ENCODE assay signal across 8 mouse cellular contexts in the genomic region with DNA sequence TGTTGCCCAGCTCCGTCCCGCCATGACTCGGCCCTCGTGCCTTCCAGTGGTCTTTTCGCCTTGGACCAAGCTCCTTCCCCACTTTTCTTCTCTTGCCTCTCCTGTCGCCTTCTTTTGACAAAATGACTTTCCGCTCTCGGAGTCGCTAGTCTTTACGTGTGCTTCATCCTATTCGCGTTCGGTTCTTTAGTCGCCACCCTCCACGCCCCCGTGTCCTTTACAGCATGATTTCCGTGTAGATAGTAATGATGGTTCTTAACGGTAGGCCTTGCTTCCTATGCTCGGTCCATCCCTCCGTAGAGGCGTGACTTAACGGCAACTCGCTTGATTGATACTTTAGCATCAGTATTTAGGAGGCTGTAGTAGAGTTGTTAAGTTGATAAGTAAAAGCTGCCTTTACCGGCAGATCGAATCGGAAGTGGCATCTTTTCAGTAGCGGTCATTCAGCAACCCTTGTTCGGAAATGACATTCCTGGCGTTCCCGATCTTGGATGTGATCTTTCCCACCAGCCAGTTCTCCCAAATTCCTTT. TPM values are rescaled to one million over a fixed set of nuclear protein-coding genes. Genes with fewer than 3 reads are reported as not detected.
DNase-seq lines count a peak whose midpoint lies in the region; ATAC-seq and TF ChIP-seq lines count a peak whose summit lies in the region.

No protein-coding gene starts in this region.

- no peak for ATAC-seq in limb, embryonic 13.5 days (ENCODE audit: low FRiP score, low read depth)
- ATAC-seq in neural tube, embryonic 12.5 days (ENCODE audit: low FRiP score, low read depth) = no peak

- H3K9ac ChIP-seq in limb, embryonic 13.5 days = peak overlapping the region; percentile 89
- peak overlapping the region; percentile 83 for H3K9ac ChIP-seq in neural tube, embryonic 12.5 days

- H3K27ac ChIP-seq in spleen, adult 2 months (ENCODE audit: insufficient read depth, low read length) = peak overlapping the region; percentile 88
- H3K27ac ChIP-seq in limb, embryonic 13.5 days = peak overlapping the region; percentile 88
- peak overlapping the region; percentile 60 for H3K27ac ChIP-seq in neural tube, embryonic 12.5 days

- peak overlapping the region; percentile 77 for H3K4me3 ChIP-seq in spleen, adult 2 months (ENCODE audit: extremely low read depth, insufficient read depth, insufficient read length)
- H3K4me3 ChIP-seq in limb, embryonic 13.5 days = peak overlapping the region; percentile 80
- peak overlapping the region; percentile 76 for H3K4me3 ChIP-seq in neural tube, embryonic 12.5 days

- H3K9me3 ChIP-seq in limb, embryonic 13.5 days = no peaks in the 10 kb centered on the region
- no peaks in the 10 kb centered on the region for H3K9me3 ChIP-seq in neural tube, embryonic 12.5 days

- WGBS in spleen, adult 2 months = under 1% methylated on average over 30 of the region's 30 CpGs
- under 1% methylated on average over 30 of the region's 30 CpGs for WGBS in limb, embryonic 13.5 days
- WGBS in neural tube, embryonic 12.5 days = under 1% methylated on average over 30 of the region's 30 CpGs

- DNase-seq in embryo, embryonic 11 days = peak; percentile 34
- no peak for DNase-seq in embryo, embryonic 10 days (ENCODE audit: low spot score)
- DNase-seq in spleen, adult 2 months (ENCODE audit: low read depth in 1 of 2, low spot score in 2 of 2) = no peak
- DNase-seq in spleen, postnatal 14 days (ENCODE audit: low spot score in 2 of 2) = no peak
- peak; percentile 10 for DNase-seq in gonadal fat pad, adult 2 months (ENCODE audit: low read depth)
- DNase-seq in natural killer cell, adult 2 months (ENCODE audit: low spot score in 2 of 2) = no peak

- TF ChIP-seq CTCF in spleen, adult 2 months (IDR thresholded peaks at IDR 0.05; ENCODE audit: extremely low read depth, insufficient read depth, insufficient read length, insufficient replicate concordance) = no peak

- no peaks in the 10 kb centered on the region for H3K27me3 ChIP-seq in spleen, adult 2 months (ENCODE audit: control insufficient read depth, insufficient read depth, low read length)
- H3K27me3 ChIP-seq in limb, embryonic 13.5 days = no peaks in the 10 kb centered on the region
- no peaks in the 10 kb centered on the region for H3K27me3 ChIP-seq in neural tube, embryonic 12.5 days (replicated peaks)

- no peak for TF ChIP-seq POLR2A in spleen, adult 2 months (IDR thresholded peaks at IDR 0.05; ENCODE audit: low read depth, low read length)

- H3K36me3 ChIP-seq in spleen, adult 2 months (ENCODE audit: control insufficient read depth, insufficient read depth, low read length) = peaks cover 19% of the 10 kb centered on the region
- H3K36me3 ChIP-seq in limb, embryonic 13.5 days = peaks cover 33% of the 10 kb centered on the region
- peaks cover 30% of the 10 kb centered on the region for H3K36me3 ChIP-seq in neural tube, embryonic 12.5 days

- no peaks in the 10 kb centered on the region for H3K4me1 ChIP-seq in spleen, adult 2 months (ENCODE audit: control insufficient read depth, insufficient read depth, insufficient read length)
- H3K4me1 ChIP-seq in limb, embryonic 13.5 days = peaks cover 17% of the 10 kb centered on the region
- peaks cover 11% of the 10 kb centered on the region for H3K4me1 ChIP-seq in neural tube, embryonic 12.5 days

- peak overlapping the region; percentile 94 for H3K4me2 ChIP-seq in limb, embryonic 13.5 days (replicated peaks)
- peak overlapping the region; percentile 80 for H3K4me2 ChIP-seq in neural tube, embryonic 12.5 days (replicated peaks)

RNA-seq across cellular contexts. Expression of a gene that starts 0.5 kb away (rescaled TPM):
- 72.2 and 77.4 TPM in 2 replicates for polyA plus RNA-seq in spleen, adult 2 months (2012; rRNA removed)
- polyA plus RNA-seq in gonadal fat pad, adult 2 months (2012; rRNA removed) = 103 and 134 TPM in 2 replicates
- polyA plus RNA-seq in limb, embryonic 13.5 days (2015; fragmentation: Nextera tagmentation; extraction: Ambion mirVana) = 557 and 573 TPM in 2 replicates
- 593 and 606 TPM in 2 replicates for polyA plus RNA-seq in neural tube, embryonic 12.5 days (2016; fragmentation: Nextera tagmentation; extraction: Ambion mirVana)

RNA-seq across cellular contexts. Expression of a gene that starts 0.6 kb away (rescaled TPM):
- 1.7 and 2.1 TPM in 2 replicates for polyA plus RNA-seq in spleen, adult 2 months (2012; rRNA removed)
- 9.8 and 10.7 TPM in 2 replicates for polyA plus RNA-seq in gonadal fat pad, adult 2 months (2012; rRNA removed)
- 12.8 and 15.5 TPM in 2 replicates for polyA plus RNA-seq in limb, embryonic 13.5 days (2015; fragmentation: Nextera tagmentation; extraction: Ambion mirVana)
- 9.4 and 12.9 TPM in 2 replicates for polyA plus RNA-seq in neural tube, embryonic 12.5 days (2016; fragmentation: Nextera tagmentation; extraction: Ambion mirVana)

RNA-seq across cellular contexts. Expression of a gene that starts 10.4 kb away (rescaled TPM):
- not detected in 2 replicates for polyA plus RNA-seq in spleen, adult 2 months (2012; rRNA removed)
- 0.09 and 0.10 TPM in 2 replicates for polyA plus RNA-seq in gonadal fat pad, adult 2 months (2012; rRNA removed)
- 0.80 and 1.0 TPM in 2 replicates for polyA plus RNA-seq in limb, embryonic 13.5 days (2015; fragmentation: Nextera tagmentation; extraction: Ambion mirVana)
- 0.27 TPM in 1 of 2 replicates, not detected in the other for polyA plus RNA-seq in neural tube, embryonic 12.5 days (2016; fragmentation: Nextera tagmentation; extraction: Ambion mirVana)

RNA-seq across cellular contexts. Expression of a gene that starts 27.4 kb away (rescaled TPM):
- polyA plus RNA-seq in spleen, adult 2 months (2012; rRNA removed) = 116 and 118 TPM in 2 replicates
- polyA plus RNA-seq in gonadal fat pad, adult 2 months (2012; rRNA removed) = 255 and 271 TPM in 2 replicates
- 174 and 188 TPM in 2 replicates for polyA plus RNA-seq in limb, embryonic 13.5 days (2015; fragmentation: Nextera tagmentation; extraction: Ambion mirVana)
- polyA plus RNA-seq in neural tube, embryonic 12.5 days (2016; fragmentation: Nextera tagmentation; extraction: Ambion mirVana) = 116 and 131 TPM in 2 replicates

RNA-seq across cellular contexts. Expression of a gene that starts 38.6 kb away (rescaled TPM):
- polyA plus RNA-seq in spleen, adult 2 months (2012; rRNA removed) = 1.1 and 1.6 TPM in 2 replicates
- 17.8 and 19.6 TPM in 2 replicates for polyA plus RNA-seq in gonadal fat pad, adult 2 months (2012; rRNA removed)
- polyA plus RNA-seq in limb, embryonic 13.5 days (2015; fragmentation: Nextera tagmentation; extraction: Ambion mirVana) = 6.4 and 6.8 TPM in 2 replicates
- 1.6 and 2.0 TPM in 2 replicates for polyA plus RNA-seq in neural tube, embryonic 12.5 days (2016; fragmentation: Nextera tagmentation; extraction: Ambion mirVana)

Comparison
In these comparisons a context has a peak if more than half of its experiments do, and no peak if none do; other contexts are left out.
1. DNase-seq: peak in embryo, embryonic 11 days (single experiment) and gonadal fat pad, adult 2 months (single experiment); none in embryo, embryonic 10 days (single experiment), spleen, adult 2 months (0 of 2), spleen, postnatal 14 days (0 of 2) and natural killer cell, adult 2 months (0 of 2).
2. Peak in every context shown above with its lines, with median percentiles within 50 percentile points of each other: H3K27ac ChIP-seq and H3K4me3 ChIP-seq.